Mouse (Mus musculus) NIH3T3 (cell line): Measurements from ENCODE around the gene Nploc4.
A peak's percentile ranks its signal among the peaks of the same experiment; 100 is the strongest.

Experiments used
- DNase-seq: peaks from one replicate; pipeline ENCODE4 v3.0.0-alpha.2; 2012; ENCODE audit warnings: low read depth

Gene Nploc4

DNA sequence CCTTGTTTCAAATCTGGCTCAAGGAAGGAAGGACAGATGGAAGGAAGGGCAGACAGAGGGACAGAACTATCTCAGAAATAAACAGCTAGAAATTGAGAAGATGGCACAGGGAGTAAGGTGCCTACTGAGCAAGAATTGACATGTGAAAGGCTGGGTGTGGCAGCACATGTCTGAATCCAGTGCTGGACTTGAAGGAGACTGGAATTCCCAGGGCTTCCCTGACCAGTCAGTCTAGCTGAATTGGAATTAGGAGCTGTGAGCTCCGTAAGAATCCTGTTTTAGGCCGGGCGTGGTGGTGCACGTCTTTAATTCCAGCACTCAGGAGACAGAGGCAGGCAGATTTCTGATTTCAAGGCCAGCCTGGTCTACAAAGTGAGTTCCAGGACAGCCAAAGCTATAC, 95.8 kb downstream of the Nploc4 start:
- DNase-seq = no peak

DNA sequence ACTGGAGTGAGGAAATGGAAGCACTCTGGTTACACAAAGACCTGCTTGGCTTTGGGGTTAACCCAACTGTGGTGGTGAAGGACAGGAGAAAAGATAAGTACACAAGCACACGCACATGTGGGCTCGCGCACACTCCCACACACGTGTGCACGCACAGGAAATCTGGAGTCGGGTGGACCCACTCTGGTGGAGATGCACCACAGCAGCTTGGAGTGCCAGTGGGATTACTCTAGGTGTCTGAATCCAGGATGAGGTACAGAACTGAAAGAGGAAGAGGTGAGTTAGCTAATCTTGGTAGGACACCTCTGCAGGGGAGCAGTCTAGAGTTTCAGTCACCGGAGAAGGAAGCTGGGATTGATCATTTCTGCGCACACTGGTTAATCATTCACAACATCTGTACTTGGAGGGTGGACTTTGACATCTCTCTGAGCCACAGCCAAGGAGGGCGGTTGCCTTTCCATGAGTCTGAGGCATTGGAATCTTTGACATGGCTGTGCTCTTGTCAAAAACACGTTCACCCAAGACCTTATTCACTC, 97.5 kb downstream of the Nploc4 start:
- DNase-seq = peak; percentile 53

DNA sequence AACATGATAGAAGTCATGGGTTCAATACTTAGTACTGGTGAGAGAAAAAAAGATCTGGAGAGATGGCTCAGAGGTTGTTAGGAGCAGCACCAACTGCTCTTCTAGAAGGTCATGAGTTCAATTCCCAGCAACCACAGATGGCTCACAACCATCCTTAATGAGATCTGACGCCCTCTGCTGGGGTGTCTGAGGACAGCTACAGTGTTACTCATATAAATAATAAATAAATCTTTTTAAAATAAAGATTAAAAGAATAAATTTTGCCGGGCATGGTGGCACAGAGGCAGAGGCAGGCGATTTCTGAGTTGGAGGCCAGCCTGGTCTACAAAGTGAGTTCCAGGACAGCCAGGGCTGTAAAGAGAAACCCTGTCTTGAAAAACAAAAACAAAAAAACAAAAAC, 98.7 kb downstream of the Nploc4 start:
- no peak for DNase-seq

DNA sequence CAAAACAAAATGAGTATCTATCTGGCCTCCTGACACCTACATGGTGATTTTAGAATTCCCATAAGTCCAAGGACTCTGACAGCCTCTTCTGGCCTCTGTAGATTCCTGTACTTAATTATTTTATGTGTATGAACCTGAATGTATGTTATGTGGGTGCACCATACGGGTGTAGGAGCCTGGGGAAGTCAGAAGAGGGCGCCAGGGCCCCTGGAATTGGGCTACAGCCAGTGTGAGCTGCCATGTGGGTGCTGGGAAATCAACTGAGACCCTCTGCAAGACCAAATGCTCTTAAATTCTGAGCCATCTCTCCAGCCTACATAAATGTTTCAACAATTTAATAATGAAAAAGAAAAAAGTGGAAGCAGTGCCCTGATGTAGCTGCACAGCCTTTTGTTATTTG, 100.1 kb downstream of the Nploc4 start:
- no peak for DNase-seq

DNA sequence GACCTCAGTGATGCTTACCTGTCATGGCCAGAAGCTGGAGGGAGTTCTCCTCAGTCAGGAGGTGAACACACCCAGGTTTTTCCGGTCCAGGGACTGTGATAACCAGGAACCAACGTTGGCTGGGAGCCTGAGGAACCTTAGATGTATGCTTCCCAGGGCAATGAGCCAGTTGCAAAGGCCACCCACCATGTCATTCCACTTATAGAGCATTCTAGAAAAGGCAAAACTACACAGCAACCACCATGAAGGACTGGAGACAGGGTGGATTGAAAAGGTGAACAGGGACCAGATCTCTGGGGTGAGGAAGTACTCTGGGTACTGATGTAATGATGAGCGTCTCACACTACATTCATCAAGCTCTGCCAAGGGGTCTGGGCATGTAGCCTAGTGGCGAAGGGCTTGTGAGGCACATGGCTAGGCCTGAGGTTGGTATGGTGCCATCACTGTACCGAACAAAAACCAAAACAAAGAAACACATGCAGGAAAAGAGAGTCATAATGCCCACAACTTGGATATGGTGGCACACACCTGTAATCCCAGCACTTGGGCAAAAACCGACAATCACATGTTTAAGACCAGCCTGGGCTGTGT, 102.0 kb downstream of the Nploc4 start:
- no peak for DNase-seq
